Mouse (Mus musculus) brain, embryonic 14.5 days (tissue): Measurements from ENCODE around the gene Nckap5.

Source experiments
- CTCF ChIP-seq: fragments of 200-500 bp; IDR thresholded peaks from 2 replicates; pipeline ENCODE4 v1.5.1; 2012; ENCODE audit warnings: inconsistent platforms, mild to moderate bottlenecking, moderate library complexity, borderline replicate concordance; ENCODE audit not compliant: insufficient read depth, insufficient read length; ENCODE audit errors: extremely low read depth
- POLR2A ChIP-seq: fragments of 200-500 bp; IDR thresholded peaks from 2 replicates; pipeline ENCODE4 v1.6.1; 2012; ENCODE audit warnings: mild to moderate bottlenecking, inconsistent platforms, borderline replicate concordance; ENCODE audit not compliant: poor library complexity, insufficient read depth, insufficient read length, severe bottlenecking; ENCODE audit errors: extremely low read depth

DNA sequence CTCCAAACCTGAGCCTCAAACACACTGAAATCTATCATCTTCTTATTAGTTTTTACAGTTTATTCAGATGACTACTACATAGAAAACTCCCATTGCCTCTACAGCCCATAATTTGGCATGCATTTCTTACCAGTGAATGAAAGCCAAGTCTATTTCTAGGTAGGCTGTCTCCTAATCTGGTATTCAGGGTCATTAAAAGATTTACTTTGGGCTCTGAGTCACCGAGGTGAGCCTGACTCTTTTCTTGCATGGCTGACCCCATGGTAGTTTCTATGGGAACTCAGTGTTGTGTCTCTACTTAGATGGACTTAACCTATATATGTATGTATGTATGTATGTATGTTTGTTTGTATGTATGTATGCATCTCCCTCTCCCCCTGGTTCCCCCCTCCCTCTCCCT lies 63.6 kb downstream of the Nckap5 start:
- TF ChIP-seq CTCF (no peak), POLR2A (no peak)
